Mouse (Mus musculus) liver, embryonic 15.5 days (tissue): ENCODE measurements around the gene Pacrg. TPM values are rescaled to one million over a fixed set of nuclear protein-coding genes. Genes with fewer than 3 reads are reported as not detected.
A peak's percentile ranks its signal among the peaks of the same experiment; 100 is the strongest.

Experiments used
- ATAC-seq: fragments of 200-750 bp; cut with Nextera tagmentation; 2 replicates; pipeline ENCODE4 v1.8.0; 2017; ENCODE audit warnings: moderate number of reproducible peaks, mild to moderate bottlenecking, moderate library complexity; ENCODE audit not compliant: insufficient read depth
- H3K27ac ChIP-seq: fragments of 300-500 bp; sonication (generic); replicated peaks from 2 replicates; pipeline ENCODE4 v1.5.1; 2015; ENCODE audit warnings: mild to moderate bottlenecking, inconsistent platforms
- H3K27me3 ChIP-seq: fragments of 300-500 bp; sonication (generic); 2 replicates; pipeline ENCODE4 v1.6.1; 2015; ENCODE audit warnings: mild to moderate bottlenecking, inconsistent platforms
- H3K36me3 ChIP-seq: fragments of 300-500 bp; sonication (generic); replicated peaks from 2 replicates; pipeline ENCODE4 v1.6.1; 2015; ENCODE audit warnings: moderate library complexity, mild to moderate bottlenecking, inconsistent platforms
- H3K4me1 ChIP-seq: fragments of 300-500 bp; sonication (generic); replicated peaks from 2 replicates; pipeline ENCODE4 v1.6.1; 2015; ENCODE audit warnings: inconsistent platforms
- H3K4me2 ChIP-seq: fragments of 300-500 bp; sonication (generic); 2 replicates; pipeline ENCODE4 v1.6.1; 2015; ENCODE audit warnings: moderate library complexity, mild to moderate bottlenecking, inconsistent platforms
- H3K4me3 ChIP-seq: fragments of 300-500 bp; sonication (generic); replicated peaks from 2 replicates; pipeline ENCODE4 v1.5.1; 2015; ENCODE audit warnings: mild to moderate bottlenecking, inconsistent platforms
- H3K9ac ChIP-seq: fragments of 300-500 bp; sonication (generic); 2 replicates; pipeline ENCODE4 v1.6.1; 2015; ENCODE audit warnings: moderate library complexity, mild to moderate bottlenecking, inconsistent platforms
- H3K9me3 ChIP-seq: fragments of 300-500 bp; sonication (generic); replicated peaks from 2 replicates; pipeline ENCODE4 v1.6.1; 2016; ENCODE audit warnings: inconsistent platforms
- WGBS: fragments of 180-500 bp; shearing (Covaris S2); methylation state at CpG from one replicate; pipeline ENCODE4 v1.1.7; 2015; ENCODE audit warnings: mixed read lengths; ENCODE audit not compliant: insufficient replicate concordance; 5-methylcytosine and 5-hydroxymethylcytosine counted together
- polyA plus RNA-seq: library from polyadenylated mRNA; unstranded; fragments of >200 nt; fragmentation: Nextera tagmentation; extraction: Ambion mirVana; gene quantifications from 2 replicates; pipeline ENCODE4 v1.2.1, GENCODE M21; 2015

The Pacrg gene
- polyA plus RNA-seq, 1 experiment from 2014 or later = not detected

- no peaks in the 10 kb centered on the region for H3K4me1 ChIP-seq
- 78% methylated on average over 2 of the region's 2 CpGs for WGBS
Observed at GRCm38 (mm10) chr17:10488873-10489272, 351.2 kb downstream of the Pacrg start.

GRCm38 (mm10) chr17:10483945-10484546 is 356.1 kb downstream of the Pacrg start:
- no peaks in the 10 kb centered on the region for H3K27me3 ChIP-seq
- no peak overlapping the region for H3K4me2 ChIP-seq
- H3K36me3 ChIP-seq = no peaks in the 10 kb centered on the region
- no peak overlapping the region for H3K4me3 ChIP-seq
- H3K9ac ChIP-seq = no peak overlapping the region
- WGBS = 69% methylated on average over 6 of the region's 6 CpGs
- H3K9me3 ChIP-seq = no peaks in the 10 kb centered on the region
- no peak for ATAC-seq
- no peak overlapping the region for H3K27ac ChIP-seq
- no peaks in the 10 kb centered on the region; the same call in 1 of the 2 replicates for H3K4me1 ChIP-seq

More at GRCm38 (mm10) chr17:10488873-10489272, 351.2 kb downstream of the Pacrg start:
- no peak overlapping the region for H3K9ac ChIP-seq
- no peak overlapping the region for H3K27ac ChIP-seq
- no peaks in the 10 kb centered on the region for H3K9me3 ChIP-seq
- H3K4me3 ChIP-seq = no peak overlapping the region
- no peak overlapping the region for H3K4me2 ChIP-seq
- H3K36me3 ChIP-seq = no peaks in the 10 kb centered on the region
- no peaks in the 10 kb centered on the region for H3K27me3 ChIP-seq
- no peak for ATAC-seq

GRCm38 (mm10) chr17:10481081-10481480 is 359.0 kb downstream of the Pacrg start:
- Histone ChIP-seq H3K27me3 (no peaks in the 10 kb centered on the region), H3K36me3 (no peaks in the 10 kb centered on the region), H3K9ac (no peak overlapping the region), H3K27ac (no peak overlapping the region), H3K9me3 (no peaks in the 10 kb centered on the region), H3K4me3 (no peak overlapping the region), H3K4me1 (no peaks in the 10 kb centered on the region; the same call in 1 of the 2 replicates), H3K4me2 (no peak overlapping the region)
- ATAC-seq = no peak
- 68% methylated on average over 1 of the region's 1 CpGs for WGBS

- Histone ChIP-seq H3K4me2 (no peak overlapping the region), H3K4me1 (no peaks in the 10 kb centered on the region; the same call in 1 of the 2 replicates), H3K36me3 (no peaks in the 10 kb centered on the region), H3K9ac (no peak overlapping the region), H3K27me3 (no peaks in the 10 kb centered on the region), H3K4me3 (no peak overlapping the region), H3K27ac (no peak overlapping the region), H3K9me3 (no peaks in the 10 kb centered on the region)
- WGBS = 54% methylated on average over 17 of the region's 17 CpGs
- peak; percentile 61; the same call in 1 of the 2 replicates for ATAC-seq
Observed at GRCm38 (mm10) chr17:10479020-10479707, 360.9 kb downstream of the Pacrg start.

GRCm38 (mm10) chr17:10478377-10478776 is 361.7 kb downstream of the Pacrg start:
- H3K4me2 ChIP-seq = no peak overlapping the region
- ATAC-seq = no peak

GRCm38 (mm10) chr17:10476807-10477206 is 363.3 kb downstream of the Pacrg start:
- Histone ChIP-seq H3K27me3 (no peaks in the 10 kb centered on the region), H3K9me3 (no peaks in the 10 kb centered on the region), H3K9ac (no peak overlapping the region), H3K27ac (no peak overlapping the region), H3K4me2 (no peak overlapping the region), H3K36me3 (no peaks in the 10 kb centered on the region), H3K4me3 (no peak overlapping the region), H3K4me1 (no peaks in the 10 kb centered on the region; the same call in 1 of the 2 replicates)
- WGBS = 68% methylated on average over 7 of the region's 7 CpGs
- ATAC-seq = no peak

More at GRCm38 (mm10) chr17:10478377-10478776, 361.7 kb downstream of the Pacrg start:
- no peaks in the 10 kb centered on the region for H3K27me3 ChIP-seq
- no peaks in the 10 kb centered on the region for H3K9me3 ChIP-seq
- H3K27ac ChIP-seq = no peak overlapping the region
- 54% methylated on average over 3 of the region's 3 CpGs for WGBS
- H3K36me3 ChIP-seq = no peaks in the 10 kb centered on the region
- no peak overlapping the region for H3K4me3 ChIP-seq
- H3K4me1 ChIP-seq = no peaks in the 10 kb centered on the region; the same call in 1 of the 2 replicates
- no peak overlapping the region for H3K9ac ChIP-seq

GRCm38 (mm10) chr17:10474972-10475371 is 365.1 kb downstream of the Pacrg start:
- Histone ChIP-seq H3K9me3 (no peaks in the 10 kb centered on the region), H3K4me2 (no peak overlapping the region), H3K4me1 (no peaks in the 10 kb centered on the region; the same call in 1 of the 2 replicates), H3K27ac (no peak overlapping the region), H3K9ac (no peak overlapping the region), H3K4me3 (no peak overlapping the region), H3K36me3 (no peaks in the 10 kb centered on the region), H3K27me3 (no peaks in the 10 kb centered on the region)
- ATAC-seq = no peak
- WGBS = 71% methylated on average over 6 of the region's 6 CpGs

- Histone ChIP-seq H3K4me1 (no peaks in the 10 kb centered on the region; the same call in 1 of the 2 replicates), H3K36me3 (no peaks in the 10 kb centered on the region), H3K9me3 (no peaks in the 10 kb centered on the region), H3K27me3 (no peaks in the 10 kb centered on the region), H3K4me2 (no peak overlapping the region), H3K27ac (no peak overlapping the region), H3K9ac (no peak overlapping the region), H3K4me3 (no peak overlapping the region)
- no peak for ATAC-seq
- WGBS = 28% methylated on average over 7 of the region's 7 CpGs
Observed at GRCm38 (mm10) chr17:10473826-10474384, 366.2 kb downstream of the Pacrg start.

GRCm38 (mm10) chr17:10473175-10473574 is 366.9 kb downstream of the Pacrg start:
- H3K9me3 ChIP-seq = no peaks in the 10 kb centered on the region
- H3K4me1 ChIP-seq = no peaks in the 10 kb centered on the region
- H3K27ac ChIP-seq = no peak overlapping the region
- 66% methylated on average over 6 of the region's 6 CpGs for WGBS
- H3K36me3 ChIP-seq = no peaks in the 10 kb centered on the region
- H3K9ac ChIP-seq = no peak overlapping the region
- H3K4me2 ChIP-seq = no peak overlapping the region
- H3K4me3 ChIP-seq = no peak overlapping the region
- no peak for ATAC-seq
- H3K27me3 ChIP-seq = no peaks in the 10 kb centered on the region

- no peak overlapping the region for H3K27ac ChIP-seq
- H3K4me2 ChIP-seq = no peak overlapping the region
- no peaks in the 10 kb centered on the region for H3K4me1 ChIP-seq
- H3K9me3 ChIP-seq = no peaks in the 10 kb centered on the region
- H3K36me3 ChIP-seq = no peaks in the 10 kb centered on the region
- no peak overlapping the region for H3K4me3 ChIP-seq
- H3K27me3 ChIP-seq = no peaks in the 10 kb centered on the region
- 59% methylated on average over 9 of the region's 9 CpGs for WGBS
- ATAC-seq = no peak
- no peak overlapping the region for H3K9ac ChIP-seq
Observed at GRCm38 (mm10) chr17:10469874-10470568, 370.1 kb downstream of the Pacrg start.

- H3K9ac ChIP-seq = no peak overlapping the region
- H3K9me3 ChIP-seq = no peaks in the 10 kb centered on the region
- no peaks in the 10 kb centered on the region for H3K36me3 ChIP-seq
- H3K27ac ChIP-seq = no peak overlapping the region
- 59% methylated on average over 3 of the region's 3 CpGs for WGBS
- H3K27me3 ChIP-seq = no peaks in the 10 kb centered on the region
- no peak overlapping the region for H3K4me2 ChIP-seq
- H3K4me3 ChIP-seq = no peak overlapping the region
- no peak for ATAC-seq
- H3K4me1 ChIP-seq = no peaks in the 10 kb centered on the region
Observed at GRCm38 (mm10) chr17:10467102-10467501, 373.0 kb downstream of the Pacrg start.
